Mouse (Mus musculus) liver, adult 2 months (tissue): ENCODE results near the gene Pcbp1. TPM values are rescaled to one million over a fixed set of nuclear protein-coding genes. Genes with fewer than 3 reads are reported as not detected.

Experiments
- DNase-seq: peaks from one replicate; pipeline ENCODE4 v3.0.0-alpha.2; 2011; ENCODE audit warnings: low read depth, low spot score; ENCODE audit errors: extremely low read depth
- H3K27ac ChIP-seq: fragments of 200-500 bp; replicated peaks from 2 replicates; pipeline ENCODE4 v1.5.1; 2012; ENCODE audit warnings: low read depth, mild to moderate bottlenecking, control low read depth, inconsistent platforms, low read length; ENCODE audit not compliant: insufficient read depth
- H3K27me3 ChIP-seq: fragments of 200-500 bp; 2 replicates; pipeline ENCODE4 v1.6.1; 2012; ENCODE audit warnings: mild to moderate bottlenecking, moderate library complexity, low read length, inconsistent platforms; ENCODE audit not compliant: control insufficient read depth, insufficient read depth
- H3K36me3 ChIP-seq: fragments of 200-500 bp; 2 replicates; pipeline ENCODE4 v1.6.1; 2012; ENCODE audit warnings: low read length, inconsistent platforms; ENCODE audit not compliant: control insufficient read depth, insufficient read depth
- H3K4me1 ChIP-seq: fragments of 200-500 bp; 2 replicates; pipeline ENCODE4 v1.6.1; 2011; ENCODE audit warnings: low read length; ENCODE audit not compliant: control insufficient read depth, insufficient read depth
- H3K4me3 ChIP-seq: fragments of 200-500 bp; 2 replicates; pipeline ENCODE4 v1.5.1; 2011; ENCODE audit warnings: low read depth, mild to moderate bottlenecking, control low read depth, low read length, moderate library complexity; ENCODE audit not compliant: insufficient read depth
- H3K79me2 ChIP-seq: fragments of 200-500 bp; 2 replicates; pipeline ENCODE4 v1.6.1; 2012; ENCODE audit warnings: inconsistent platforms, mild to moderate bottlenecking, low read length, moderate library complexity; ENCODE audit not compliant: control insufficient read depth, insufficient read depth
- H3K9ac ChIP-seq: fragments of 200-500 bp; 2 replicates; pipeline ENCODE4 v1.6.1; 2012; ENCODE audit warnings: low read depth, mild to moderate bottlenecking, control low read depth, inconsistent platforms, low read length
- CTCF ChIP-seq: fragments of 200-500 bp; IDR thresholded peaks from 2 replicates; pipeline ENCODE4 v1.5.1; 2011; ENCODE audit warnings: low read depth, low read length, control low read depth
- POLR2A ChIP-seq: fragments of 200-500 bp; IDR thresholded peaks from 2 replicates; pipeline ENCODE4 v1.6.1; 2011; ENCODE audit warnings: low read length, control low read depth; ENCODE audit not compliant: insufficient read depth; ENCODE audit errors: extremely low read depth
- WGBS: fragments of 180-500 bp; shearing (Covaris S2); methylation state at CpG from one replicate; pipeline ENCODE4 v1.1.7; 2018; 5-methylcytosine and 5-hydroxymethylcytosine counted together
- polyA plus RNA-seq: library from polyadenylated mRNA; depleted of rRNA; stranded (reverse); fragments of >200 nt; gene quantifications from 2 replicates; pipeline ENCODE4 v1.2.3, GENCODE M21; 2012
- total RNA-seq: library from RNA; depleted of rRNA; stranded (reverse); fragments of >200 nt; gene quantifications from 2 replicates; pipeline ENCODE4 v1.2.3, GENCODE M21; 2014

Pcbp1 gene
- total and polyA plus RNA-seq, 2 experiments, result 38.2 to 119 TPM

- Histone ChIP-seq H3K9ac (no peak overlapping the region), H3K79me2 (no peaks in the 10 kb centered on the region), H3K4me3 (no peak overlapping the region), H3K36me3 (no peaks in the 10 kb centered on the region), H3K27ac (no peak overlapping the region), H3K27me3 (no peaks in the 10 kb centered on the region), H3K4me1 (peaks cover 4% of the 10 kb centered on the region; the same call in 1 of the 2 replicates)
- DNase-seq, result no peak
- TF ChIP-seq CTCF (no peak), POLR2A (no peak)
- WGBS, result 73% methylated on average over 4 of the region's 4 CpGs
Measured at GRCm38 (mm10) chr6:86509194-86509865, 16.8 kb downstream of the Pcbp1 start.

- Histone ChIP-seq H3K79me2 (no peaks in the 10 kb centered on the region), H3K36me3 (no peaks in the 10 kb centered on the region), H3K27me3 (no peaks in the 10 kb centered on the region), H3K4me1 (peaks cover 4% of the 10 kb centered on the region; the same call in 1 of the 2 replicates), H3K27ac (no peak overlapping the region), H3K9ac (no peak overlapping the region), H3K4me3 (no peak overlapping the region)
- 91% methylated on average over 3 of the region's 3 CpGs for WGBS
- TF ChIP-seq CTCF (no peak), POLR2A (no peak)
- DNase-seq, result no peak
Measured at GRCm38 (mm10) chr6:86508736-86509135, 17.4 kb downstream of the Pcbp1 start.

- DNase-seq, result no peak
- H3K4me3 ChIP-seq, result no peak overlapping the region
- no peaks in the 10 kb centered on the region for H3K36me3 ChIP-seq
- H3K79me2 ChIP-seq, result no peaks in the 10 kb centered on the region
- no peak overlapping the region for H3K27ac ChIP-seq
- H3K4me1 ChIP-seq, result peaks cover 4% of the 10 kb centered on the region; the same call in 1 of the 2 replicates
- TF ChIP-seq CTCF, result no peak
- TF ChIP-seq POLR2A, result no peak
- H3K9ac ChIP-seq, result no peak overlapping the region
- no peaks in the 10 kb centered on the region for H3K27me3 ChIP-seq
Measured at GRCm38 (mm10) chr6:86507116-86507515, 19.0 kb downstream of the Pcbp1 start.

GRCm38 (mm10) chr6:86506309-86506708 lies 19.8 kb downstream of the Pcbp1 start:
- Histone ChIP-seq H3K9ac (no peak overlapping the region), H3K4me3 (no peak overlapping the region), H3K27ac (no peak overlapping the region), H3K36me3 (no peaks in the 10 kb centered on the region), H3K4me1 (peaks cover 4% of the 10 kb centered on the region; the same call in 1 of the 2 replicates), H3K27me3 (no peaks in the 10 kb centered on the region), H3K79me2 (no peaks in the 10 kb centered on the region)
- TF ChIP-seq POLR2A (no peak), CTCF (no peak)
- no peak for DNase-seq
- 97% methylated on average over 3 of the region's 3 CpGs for WGBS

GRCm38 (mm10) chr6:86505671-86506070 lies 20.4 kb downstream of the Pcbp1 start:
- Histone ChIP-seq H3K27me3 (no peaks in the 10 kb centered on the region), H3K4me3 (no peak overlapping the region), H3K79me2 (no peaks in the 10 kb centered on the region), H3K4me1 (peaks cover 4% of the 10 kb centered on the region; the same call in 1 of the 2 replicates), H3K36me3 (no peaks in the 10 kb centered on the region), H3K9ac (no peak overlapping the region), H3K27ac (no peak overlapping the region)
- WGBS, result 22% methylated on average over 7 of the region's 7 CpGs
- TF ChIP-seq POLR2A (no peak), CTCF (no peak)
- no peak for DNase-seq

GRCm38 (mm10) chr6:86503513-86503912 lies 22.6 kb downstream of the Pcbp1 start:
- peaks cover 10% of the 10 kb centered on the region for H3K4me1 ChIP-seq
- no peaks in the 10 kb centered on the region for H3K36me3 ChIP-seq
- no peak for DNase-seq
- no peak overlapping the region for H3K4me3 ChIP-seq
- no peak overlapping the region for H3K27ac ChIP-seq
- no peak overlapping the region for H3K9ac ChIP-seq
- WGBS, result 91% methylated on average over 4 of the region's 4 CpGs
- TF ChIP-seq POLR2A, result no peak
- no peak for TF ChIP-seq CTCF
- no peaks in the 10 kb centered on the region for H3K27me3 ChIP-seq
- H3K79me2 ChIP-seq, result no peaks in the 10 kb centered on the region
